Mouse (Mus musculus): ENCODE results near the gene Sclt1.

DNA sequence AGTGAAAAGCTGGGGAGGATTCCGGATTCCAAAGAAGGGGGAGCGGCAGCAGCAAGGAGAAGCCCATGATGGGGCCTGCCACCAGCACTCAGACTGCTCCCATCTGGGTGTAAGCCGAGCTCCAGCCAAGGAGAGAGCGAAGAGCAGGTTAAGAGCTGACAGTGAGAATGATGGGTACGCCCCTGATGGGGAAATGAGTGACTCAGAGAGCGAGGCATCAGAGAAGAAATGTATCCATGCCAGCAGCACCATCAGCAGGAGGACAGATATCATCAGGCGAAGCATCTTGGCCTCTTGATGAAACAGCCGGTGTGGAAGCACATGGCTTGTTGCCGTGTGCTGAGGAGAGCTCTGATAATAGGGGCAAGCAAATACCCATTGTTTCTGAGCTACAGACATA, 128.6 kb downstream of the Sclt1 start:
- TF ChIP-seq CTCF (IDR thresholded peaks at IDR 0.05) = no peak
- TF ChIP-seq EP300 (IDR thresholded peaks at IDR 0.05) = no peak

Data from lung, postnatal 0 days (tissue).